Mouse (Mus musculus): ENCODE results near the gene Mex3d. TPM values are rescaled to one million over a fixed set of nuclear protein-coding genes. Genes with fewer than 3 reads are reported as not detected.

Gene Mex3d
- total and polyA plus RNA-seq, 3 experiments, result 15.6 to 18.8 TPM; not detected in 1

DNA sequence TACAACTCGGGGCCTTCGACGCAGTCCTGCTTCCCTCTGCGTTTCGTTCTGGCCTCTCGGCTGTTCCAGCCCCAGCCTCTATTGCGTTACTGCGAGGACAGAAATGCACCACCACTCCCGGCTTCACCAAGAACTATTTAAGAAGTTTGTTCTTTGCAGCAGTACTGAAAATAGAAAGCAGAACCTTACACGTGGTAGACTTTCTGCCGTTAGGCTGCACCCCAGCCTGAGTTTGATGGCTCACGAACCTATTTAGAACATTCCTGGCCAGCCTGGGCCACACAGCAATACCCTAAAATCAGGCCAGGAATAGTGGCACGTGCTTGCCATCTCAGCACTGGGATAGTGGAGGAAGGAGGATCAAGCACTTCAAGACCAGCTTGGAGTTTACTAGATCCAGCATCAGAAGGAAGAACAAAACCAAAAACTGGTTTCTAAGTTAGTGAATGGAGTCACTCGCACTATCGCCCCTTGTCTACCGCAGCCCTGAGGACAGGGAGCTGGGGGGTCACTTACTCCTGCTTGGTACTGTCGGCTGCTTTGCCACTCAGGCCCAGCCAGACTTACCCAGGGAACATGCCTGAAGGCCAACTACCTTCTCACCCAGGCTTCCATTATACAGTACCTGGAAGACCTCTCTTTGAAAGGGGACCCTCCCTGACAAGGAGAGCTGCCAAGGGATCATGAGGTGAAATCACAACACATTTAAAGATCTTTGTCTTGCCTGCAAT is 12.7 kb upstream of the Mex3d start:
- TF ChIP-seq MYC (IDR thresholded peaks at IDR 0.05; ENCODE audit: low read depth, low read length), result peak; percentile 87
- TF ChIP-seq MAX (IDR thresholded peaks at IDR 0.05; ENCODE audit: low read length), result peak; percentile 73
- TF ChIP-seq TBP (IDR thresholded peaks at IDR 0.05; ENCODE audit: low read depth, low read length), result 0 out of 2 replicates have a peak, but pooled peaks have one; percentile 1
- TF ChIP-seq ZKSCAN1 (IDR thresholded peaks at IDR 0.05; ENCODE audit: low read depth, low read length), result 0 out of 2 replicates have a peak, but pooled peaks have one; percentile 56
- TF ChIP-seq BHLHE40 (IDR thresholded peaks at IDR 0.05; ENCODE audit: borderline replicate concordance, low read depth, low read length), result peak; percentile 76; the same call in 1 of the 2 replicates
- TF ChIP-seq RCOR1 (IDR thresholded peaks at IDR 0.05; ENCODE audit: low read depth, low read length), result no peak
- no peak for TF ChIP-seq MEF2A (IDR thresholded peaks at IDR 0.05; ENCODE audit: extremely low read depth, insufficient replicate concordance, low read depth, low read length, poor library complexity, severe bottlenecking)
- TF ChIP-seq MXI1 (IDR thresholded peaks at IDR 0.05; ENCODE audit: low read depth, low read length), result peak; percentile 88
- TF ChIP-seq TAL1 (IDR thresholded peaks at IDR 0.05; ENCODE audit: low read length), result no peak
- TF ChIP-seq SIN3A (IDR thresholded peaks at IDR 0.05; ENCODE audit: low read length), result peak; percentile 26
- no peak for TF ChIP-seq ZMIZ1 (IDR thresholded peaks at IDR 0.05; ENCODE audit: low read depth, low read length)
- TF ChIP-seq ZNF384 (IDR thresholded peaks at IDR 0.05; ENCODE audit: low read depth, low read length), result no peak
- TF ChIP-seq CHD1 (IDR thresholded peaks at IDR 0.05; ENCODE audit: low read depth, low read length), result peak; percentile 16; the same call in 1 of the 2 replicates
- peak in 1 of 2 experiments; percentile 20; a peak in 1 of 4 replicates for TF ChIP-seq POLR2A (IDR thresholded peaks at IDR 0.05; ENCODE audit: control insufficient read depth in 1 of 2, insufficient read depth in 1 of 2, low read depth in 1 of 2, low read length in 2 of 2, poor library complexity in 1 of 2)
- Histone ChIP-seq H3K9ac (ENCODE audit: control insufficient read depth, low read depth, low read length, poor library complexity, severe bottlenecking) (peak overlapping the region; percentile 81), H3K4me1 (ENCODE audit: control insufficient read depth in 1 of 2, insufficient read depth in 2 of 2, low read length in 2 of 2) (peaks cover 0 to 33% of the 10 kb centered on the region in 2 experiments; a peak in 3 of 4 replicates), H3K27me3 (ENCODE audit: control insufficient read depth in 1 of 2, insufficient read depth in 2 of 2, low read length in 2 of 2) (no peaks in the 10 kb centered on the region), H3K27ac (ENCODE audit: control insufficient read depth, low read depth, low read length) (peak overlapping the region; percentile 89), H3K9me3 (replicated peaks; ENCODE audit: insufficient read depth, low read length) (no peaks in the 10 kb centered on the region), H3K4me3 (ENCODE audit: control insufficient read depth in 1 of 2, insufficient read depth in 1 of 2, low read depth in 2 of 2, low read length in 2 of 2) (peak overlapping the region; percentile 63 to 76), H3K36me3 (ENCODE audit: control insufficient read depth in 1 of 2, insufficient read depth in 2 of 2, low read length in 2 of 2) (peaks cover 9 to 21% of the 10 kb centered on the region in 2 experiments; a peak in 3 of 4 replicates), H3K79me2 (ENCODE audit: control insufficient read depth, insufficient read depth, low read length, poor library complexity) (peaks cover 43% of the 10 kb centered on the region)
- no peak for DNase-seq (ENCODE audit: low read depth, low spot score)

DNA sequence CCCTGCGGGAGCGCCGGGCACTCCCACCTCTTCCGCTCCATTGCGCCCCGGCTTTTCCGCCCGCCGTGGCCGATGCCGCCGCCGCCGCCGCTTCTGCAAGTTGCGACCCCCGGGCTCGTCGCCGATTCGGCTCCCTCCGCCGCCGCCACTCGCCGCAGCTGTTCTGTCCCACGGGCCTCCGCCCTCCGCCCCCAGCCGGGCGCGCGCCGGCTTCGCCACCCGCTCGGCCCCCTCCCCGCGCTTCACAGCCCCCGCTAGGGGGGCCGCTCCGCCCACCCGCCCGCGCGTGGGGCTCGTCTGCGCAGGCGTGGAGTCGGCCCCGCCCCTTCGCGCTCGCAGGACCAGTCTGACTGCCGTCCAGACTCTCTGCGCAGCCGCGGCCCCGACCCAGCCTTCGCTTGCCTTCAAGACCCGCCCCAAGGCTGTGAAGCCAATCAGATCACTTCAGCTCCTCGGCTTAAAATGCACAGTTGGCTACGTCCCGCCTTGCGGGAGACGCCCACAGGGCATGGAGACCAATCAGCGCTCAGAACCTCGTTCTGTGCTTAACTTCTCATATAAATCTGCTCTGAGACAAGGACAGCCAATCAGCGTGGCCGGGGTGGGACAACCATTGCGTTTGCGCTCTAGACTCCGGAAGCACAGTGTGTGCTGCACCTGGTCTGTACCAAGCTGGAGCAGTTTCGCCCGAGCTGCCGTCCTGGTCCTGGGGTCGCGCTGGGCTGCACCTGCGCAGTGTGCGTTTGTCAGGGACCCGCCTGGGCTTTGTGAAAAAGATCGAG is 11.9 kb upstream of the Mex3d start, which contains the start of gene Mbd3:
Gene Mbd3 (minus strand): TSS at position 360 of the 782 bp plus-strand sequence.
- Histone ChIP-seq H3K79me2 (ENCODE audit: control insufficient read depth, insufficient read depth, low read length, poor library complexity) (peaks cover 35% of the 10 kb centered on the region), H3K4me3 (ENCODE audit: control insufficient read depth in 1 of 2, insufficient read depth in 1 of 2, low read depth in 2 of 2, low read length in 2 of 2) (peak within 1 kb of the TSS; percentile 74 to 76), H3K9ac (ENCODE audit: control insufficient read depth, low read depth, low read length, poor library complexity, severe bottlenecking) (peak within 1 kb of the TSS; percentile 98), H3K9me3 (replicated peaks; ENCODE audit: insufficient read depth, low read length) (no peaks in the 10 kb centered on the region), H3K27me3 (ENCODE audit: control insufficient read depth in 1 of 2, insufficient read depth in 2 of 2, low read length in 2 of 2) (no peaks in the 10 kb centered on the region), H3K36me3 (ENCODE audit: control insufficient read depth in 1 of 2, insufficient read depth in 2 of 2, low read length in 2 of 2) (peaks cover 12 to 21% of the 10 kb centered on the region in 2 experiments), H3K4me1 (ENCODE audit: control insufficient read depth in 1 of 2, insufficient read depth in 2 of 2, low read length in 2 of 2) (peaks cover 0 to 26% of the 10 kb centered on the region in 2 experiments; a peak in 3 of 4 replicates), H3K27ac (ENCODE audit: control insufficient read depth, low read depth, low read length) (peak within 1 kb of the TSS; percentile 93)
- DNase-seq (ENCODE audit: low read depth, low spot score), result peak; percentile 100
- TF ChIP-seq KAT2A (conservative IDR thresholded peaks at IDR 0.05; ENCODE audit: low read depth, low read length) (peak; percentile 38; the same call in 1 of the 2 replicates), UBTF (IDR thresholded peaks at IDR 0.05; ENCODE audit: borderline replicate concordance, insufficient read depth, low read depth, low read length) (no peak), POLR2AphosphoS2 (IDR thresholded peaks at IDR 0.05; ENCODE audit: low read length) (peak; percentile 96), NELFE (IDR thresholded peaks at IDR 0.05; ENCODE audit: low read depth, low read length) (peak; percentile 99), SMC3 (IDR thresholded peaks at IDR 0.05; ENCODE audit: low read depth, low read length) (no peak), MXI1 (IDR thresholded peaks at IDR 0.05; ENCODE audit: low read depth, low read length) (0 out of 2 replicates have a peak, but pooled peaks have one; percentile 78), GATA1 (IDR thresholded peaks at IDR 0.05; ENCODE audit: low read depth, low read length) (no peak), TBP (IDR thresholded peaks at IDR 0.05; ENCODE audit: low read depth, low read length) (peak; percentile 95), RAD21 (IDR thresholded peaks at IDR 0.05; ENCODE audit: low read depth, low read length) (no peak), CTCF (IDR thresholded peaks at IDR 0.05 in 2 of 3, conservative IDR thresholded peaks at IDR 0.05 in 1 of 3; ENCODE audit: control insufficient read depth in 1 of 3, insufficient read depth in 1 of 3, low read depth in 2 of 3, low read length in 3 of 3, poor library complexity in 1 of 3, severe bottlenecking in 1 of 3) (no peak), CHD2 (IDR thresholded peaks at IDR 0.05; ENCODE audit: low read length) (peak; percentile 32; the same call in 1 of the 2 replicates), MAFK (IDR thresholded peaks at IDR 0.05; ENCODE audit: borderline replicate concordance, low read depth, low read length) (no peak), E2F4 (IDR thresholded peaks at IDR 0.05; ENCODE audit: borderline replicate concordance, low read depth, low read length) (peak; percentile 66; the same call in 1 of the 2 replicates), MAZ (IDR thresholded peaks at IDR 0.05; ENCODE audit: low read depth, low read length) (peak; percentile 93; the same call in 1 of the 2 replicates), USF2 (IDR thresholded peaks at IDR 0.05; ENCODE audit: borderline replicate concordance in 1 of 2, insufficient read depth in 1 of 2, low read depth in 1 of 2, low read length in 2 of 2) (no peak), TCF12 (IDR thresholded peaks at IDR 0.05; ENCODE audit: low read depth, low read length) (peak; percentile 53)
